ENCODE assay signal across 17 mouse cellular contexts in the genomic region with DNA sequence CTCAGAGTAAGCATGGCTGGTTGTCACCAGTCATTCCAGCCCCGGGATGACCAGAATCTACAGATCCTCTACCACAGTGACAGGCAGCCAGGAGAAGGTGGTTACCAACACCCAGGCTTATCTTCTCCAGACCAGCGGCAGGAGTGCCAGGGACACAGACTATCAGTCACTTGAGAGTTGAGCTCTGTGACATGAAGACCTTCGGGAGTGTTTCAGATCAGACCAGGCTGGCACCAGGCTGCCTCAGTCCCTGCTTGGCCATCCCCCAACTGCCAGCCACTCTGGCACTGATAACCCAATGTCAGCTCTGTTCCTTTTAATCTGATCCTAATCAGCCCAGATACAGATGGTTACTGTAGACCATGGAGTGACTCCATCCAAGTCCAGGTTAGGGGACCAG. TPM values are rescaled to one million over a fixed set of nuclear protein-coding genes. Genes with fewer than 3 reads are reported as not detected.
A peak's percentile ranks its signal among the peaks of the same experiment; 100 is the strongest.
DNase-seq lines count a peak whose midpoint lies in the region; ATAC-seq lines count a peak whose summit lies in the region.
"Had no signal": no experiment of that assay in that cellular context is flagged by ENCODE, and none has a peak within 500 bp of the region (broad histone marks: within the 10 kb centered on the region; RNA-seq: fewer than 3 reads in every experiment).

No protein-coding gene starts in this region.

- peak; percentile 65 for ATAC-seq in erythroid progenitor cell, adult 5-6 weeks (replicated peaks; ENCODE audit: low FRiP score, poor library complexity, severe bottlenecking)
- peak; percentile 71 for ATAC-seq in megakaryocyte-erythroid progenitor cell, adult 5-6 weeks (replicated peaks; ENCODE audit: low FRiP score, low TSS enrichment, poor library complexity, severe bottlenecking)
- ATAC-seq in forebrain, embryonic 12.5 days (ENCODE audit: low FRiP score) = no peak
- ATAC-seq: forebrain, embryonic 14.5 days had no signal

- no peak overlapping the region for H3K4me2 ChIP-seq in forebrain, embryonic 12.5 days
- H3K4me2 ChIP-seq: hindbrain, embryonic 13.5 days had no signal

- no peak overlapping the region for H3K4me3 ChIP-seq in heart, embryonic 10.5 days
- H3K4me3 ChIP-seq in forebrain, embryonic 12.5 days (replicated peaks) = no peak overlapping the region
- H3K4me3 ChIP-seq: embryonic facial prominence, embryonic 10.5 days; hindbrain, embryonic 13.5 days had no signal

- H3K9ac ChIP-seq in forebrain, embryonic 12.5 days = no peak overlapping the region
- H3K9ac ChIP-seq: hindbrain, embryonic 13.5 days had no signal

- H3K4me1 ChIP-seq in heart, embryonic 10.5 days = 0 out of 2 replicates have a peak, but pooled peaks cover 6% of the 10 kb centered on the region
- H3K4me1 ChIP-seq in forebrain, embryonic 12.5 days = no peaks in the 10 kb centered on the region
- H3K4me1 ChIP-seq: embryonic facial prominence, embryonic 10.5 days; hindbrain, embryonic 13.5 days had no signal

- peak; percentile 84 for DNase-seq in heart, embryonic 10.5 days (ENCODE audit: low spot score)
- DNase-seq in heart, adult 9 months (ENCODE audit: low spot score in 2 of 2) = no peak
- peak; percentile 52 for DNase-seq in MEL-GATA-1-ER (ENCODE audit: extremely low read depth, low read depth)
- DNase-seq in embryo, embryonic 9.5 days (ENCODE audit: extremely low spot score) = no peak
- no peak for DNase-seq in urinary bladder, postnatal 14 days (ENCODE audit: low spot score)
- DNase-seq: cerebellum, adult 18-20 months; layer of hippocampus, adult 9-11 months; right cerebral cortex, postnatal 4 days had no signal

- H3K27ac ChIP-seq in heart, embryonic 10.5 days = no peak overlapping the region
- H3K27ac ChIP-seq in forebrain, embryonic 12.5 days = no peak overlapping the region
- H3K27ac ChIP-seq: embryonic facial prominence, embryonic 10.5 days; hindbrain, embryonic 13.5 days had no signal

- H3K9me3 ChIP-seq in heart, embryonic 10.5 days = no peaks in the 10 kb centered on the region
- no peaks in the 10 kb centered on the region for H3K9me3 ChIP-seq in forebrain, embryonic 12.5 days
- H3K9me3 ChIP-seq: embryonic facial prominence, embryonic 10.5 days had no signal

- 49% methylated on average over 3 of the region's 3 CpGs for WGBS in heart, embryonic 10.5 days
- WGBS in forebrain, embryonic 12.5 days = 96% methylated on average over 3 of the region's 3 CpGs

- H3K27me3 ChIP-seq in heart, embryonic 10.5 days (ENCODE audit: insufficient read depth, poor library complexity, severe bottlenecking) = peaks cover 25% of the 10 kb centered on the region; the same call in 1 of the 2 replicates
- H3K27me3 ChIP-seq in forebrain, embryonic 12.5 days = no peaks in the 10 kb centered on the region
- H3K27me3 ChIP-seq: hindbrain, embryonic 13.5 days had no signal

- H3K36me3 ChIP-seq in heart, embryonic 10.5 days = no peaks in the 10 kb centered on the region
- H3K36me3 ChIP-seq in forebrain, embryonic 12.5 days (replicated peaks) = no peaks in the 10 kb centered on the region
- H3K36me3 ChIP-seq: embryonic facial prominence, embryonic 10.5 days; hindbrain, embryonic 13.5 days had no signal

RNA-seq across cellular contexts. Expression of a gene that starts 3.8 kb away (rescaled TPM):
- 6.1 and 8.5 TPM in 2 replicates for polyA plus RNA-seq in heart, embryonic 10.5 days (2016; fragmentation: Nextera tagmentation; extraction: Ambion mirVana)
- 702 and 793 TPM in 2 replicates for total RNA-seq in erythroid progenitor cell, adult 5-6 weeks (2015; ENCODE audit: low replicate concordance)
- 370 and 493 TPM in 2 replicates for total RNA-seq in erythroid progenitor cell, adult 5-6 weeks (2017; ENCODE audit: low replicate concordance)
- total RNA-seq in megakaryocyte-erythroid progenitor cell, adult 5-6 weeks (2014; fragmentation: Nextera tagmentation) = 177 and 197 TPM in 2 replicates
- total RNA-seq in megakaryocyte-erythroid progenitor cell, adult 5-6 weeks (2017) = 55.6 and 123 TPM in 2 replicates
- polyA plus RNA-seq in forebrain, embryonic 12.5 days (2016; fragmentation: Nextera tagmentation; extraction: Ambion mirVana) = 1.1 and 2.0 TPM in 2 replicates
- total RNA-seq: granulocyte monocyte progenitor cell, adult 5-6 weeks had no signal
- polyA plus RNA-seq: hindbrain, embryonic 13.5 days had no signal

RNA-seq across cellular contexts. Expression of a gene that starts 12.6 kb away (rescaled TPM):
- polyA plus RNA-seq in heart, embryonic 10.5 days (2016; fragmentation: Nextera tagmentation; extraction: Ambion mirVana) = not detected in 2 replicates
- 2.5 TPM in 1 of 2 replicates, not detected in the other for total RNA-seq in erythroid progenitor cell, adult 5-6 weeks (2015; ENCODE audit: low replicate concordance)
- not detected in 2 replicates for total RNA-seq in erythroid progenitor cell, adult 5-6 weeks (2017; ENCODE audit: low replicate concordance)
- total RNA-seq in megakaryocyte-erythroid progenitor cell, adult 5-6 weeks (2014; fragmentation: Nextera tagmentation) = not detected in 2 replicates
- not detected in 2 replicates for total RNA-seq in megakaryocyte-erythroid progenitor cell, adult 5-6 weeks (2017)
- not detected in 2 replicates for polyA plus RNA-seq in forebrain, embryonic 12.5 days (2016; fragmentation: Nextera tagmentation; extraction: Ambion mirVana)
- total RNA-seq: granulocyte monocyte progenitor cell, adult 5-6 weeks had no signal
- polyA plus RNA-seq: embryonic facial prominence, embryonic 10.5 days; forebrain, embryonic 14.5 days; hindbrain, embryonic 13.5 days; kidney, embryonic 16.5 days; limb, embryonic 11.5 days had no signal

RNA-seq across cellular contexts. Expression of a gene that starts 13.1 kb away (rescaled TPM):
- 8.8 and 12.1 TPM in 2 replicates for polyA plus RNA-seq in heart, embryonic 10.5 days (2016; fragmentation: Nextera tagmentation; extraction: Ambion mirVana)
- total RNA-seq in erythroid progenitor cell, adult 5-6 weeks (2015; ENCODE audit: low replicate concordance) = 41.1 and 65.6 TPM in 2 replicates
- 28.3 and 42.1 TPM in 2 replicates for total RNA-seq in erythroid progenitor cell, adult 5-6 weeks (2017; ENCODE audit: low replicate concordance)
- total RNA-seq in megakaryocyte-erythroid progenitor cell, adult 5-6 weeks (2014; fragmentation: Nextera tagmentation) = 9.9 and 12.8 TPM in 2 replicates
- total RNA-seq in megakaryocyte-erythroid progenitor cell, adult 5-6 weeks (2017) = 6.5 and 18.5 TPM in 2 replicates
- 7.7 and 8.8 TPM in 2 replicates for polyA plus RNA-seq in forebrain, embryonic 12.5 days (2016; fragmentation: Nextera tagmentation; extraction: Ambion mirVana)

RNA-seq across cellular contexts. Expression of a gene that starts 27.6 kb away (rescaled TPM):
- polyA plus RNA-seq in heart, embryonic 10.5 days (2016; fragmentation: Nextera tagmentation; extraction: Ambion mirVana) = 2.8 and 6.9 TPM in 2 replicates
- total RNA-seq in erythroid progenitor cell, adult 5-6 weeks (2015; ENCODE audit: low replicate concordance) = 0.84 TPM in 1 of 2 replicates, not detected in the other
- not detected in 2 replicates for total RNA-seq in erythroid progenitor cell, adult 5-6 weeks (2017; ENCODE audit: low replicate concordance)
- total RNA-seq in megakaryocyte-erythroid progenitor cell, adult 5-6 weeks (2014; fragmentation: Nextera tagmentation) = not detected in 2 replicates
- not detected in 2 replicates for total RNA-seq in megakaryocyte-erythroid progenitor cell, adult 5-6 weeks (2017)
- polyA plus RNA-seq in forebrain, embryonic 12.5 days (2016; fragmentation: Nextera tagmentation; extraction: Ambion mirVana) = 2.0 and 2.8 TPM in 2 replicates
- total RNA-seq: granulocyte monocyte progenitor cell, adult 5-6 weeks had no signal
- polyA plus RNA-seq: forebrain, embryonic 14.5 days; hindbrain, embryonic 13.5 days had no signal

Comparison
In these comparisons a context has a peak if more than half of its experiments do, and no peak if none do; other contexts are left out.
1. DNase-seq: peak in heart, embryonic 10.5 days (single experiment) and MEL-GATA-1-ER (single experiment); none in heart, adult 9 months (0 of 2), embryo, embryonic 9.5 days (single experiment) and urinary bladder, postnatal 14 days (single experiment).